ENCODE assay signal across 10 mouse cellular contexts in genomic region chr5:146713088-146713487, GRCm38 (mm10).
A peak's percentile ranks its signal among the peaks of the same experiment; 100 is the strongest.
DNase-seq lines count a peak whose midpoint lies in the region; ATAC-seq and TF ChIP-seq lines count a peak whose summit lies in the region.
"Had no signal": no experiment of that assay in that cellular context is flagged by ENCODE, and none has a peak within 500 bp of the region (broad histone marks: within the 10 kb centered on the region; RNA-seq: fewer than 3 reads in every experiment).

No protein-coding gene starts in this region.

- H3K4me2 ChIP-seq in forebrain, postnatal 0 days (ENCODE audit: low read depth) = no peak overlapping the region
- H3K4me2 ChIP-seq in midbrain, embryonic 14.5 days (ENCODE audit: low read length) = peak overlapping the region; percentile 28
- H3K4me2 ChIP-seq: heart, embryonic 15.5 days had no signal

- H3K27ac ChIP-seq in ES-E14 (ENCODE audit: insufficient read depth, low read depth, low read length, poor library complexity, severe bottlenecking) = no peak overlapping the region
- peak overlapping the region; percentile 40 for H3K27ac ChIP-seq in forebrain, postnatal 0 days (ENCODE audit: low read depth, low read length)
- H3K27ac ChIP-seq in midbrain, embryonic 14.5 days (replicated peaks; ENCODE audit: low read depth, low read length) = peak overlapping the region; percentile 82
- H3K27ac ChIP-seq: heart, embryonic 15.5 days had no signal

- in situ Hi-C loops in ES-E14 (cut with MboI; ENCODE audit: low sequenced_read_pairs in 2 of 2, unreplicated experiment in 2 of 2) = no loop called here

- TF ChIP-seq CTCF in forebrain, postnatal 0 days (IDR thresholded peaks at IDR 0.05; ENCODE audit: low read depth) = no peak

- H3K9me3 ChIP-seq in ES-E14 (ENCODE audit: control insufficient read depth, insufficient read depth, low read depth, low read length) = no peaks in the 10 kb centered on the region
- no peaks in the 10 kb centered on the region for H3K9me3 ChIP-seq in forebrain, postnatal 0 days (ENCODE audit: low read length)
- H3K9me3 ChIP-seq in midbrain, embryonic 14.5 days (ENCODE audit: control insufficient read depth, low read length) = no peaks in the 10 kb centered on the region
- H3K9me3 ChIP-seq: heart, embryonic 15.5 days had no signal

- H3K4me1 ChIP-seq in ES-E14 (ENCODE audit: control insufficient read depth in 2 of 2, insufficient read depth in 2 of 2, low read length in 2 of 2, poor library complexity in 1 of 2) = peaks cover 2 to 7% of the 10 kb centered on the region in 2 experiments; a peak in 1 of 4 replicates
- 0 out of 2 replicates have a peak, but pooled peaks cover 6% of the 10 kb centered on the region for H3K4me1 ChIP-seq in forebrain, postnatal 0 days (ENCODE audit: insufficient read depth)
- H3K4me1 ChIP-seq in midbrain, embryonic 14.5 days (ENCODE audit: control insufficient read depth, insufficient read depth, low read length) = peaks cover 10% of the 10 kb centered on the region
- H3K4me1 ChIP-seq: heart, embryonic 15.5 days had no signal

- H3K9ac ChIP-seq in ES-E14 (ENCODE audit: insufficient read depth, low read depth, low read length, poor library complexity, severe bottlenecking) = 0 out of 2 replicates have a peak overlapping the region, but pooled peaks have one; percentile 36
- H3K9ac ChIP-seq in forebrain, postnatal 0 days = no peak overlapping the region
- H3K9ac ChIP-seq in midbrain, embryonic 14.5 days (replicated peaks; ENCODE audit: low read length) = no peak overlapping the region; the same call in 1 of the 2 replicates
- H3K9ac ChIP-seq: heart, embryonic 15.5 days had no signal

- H3K27me3 ChIP-seq in forebrain, postnatal 0 days (ENCODE audit: insufficient read depth, low read length) = no peaks in the 10 kb centered on the region
- H3K27me3 ChIP-seq in midbrain, embryonic 14.5 days (ENCODE audit: control insufficient read depth, insufficient read depth, low read length) = no peaks in the 10 kb centered on the region
- H3K27me3 ChIP-seq: heart, embryonic 15.5 days had no signal

- peak; percentile 59 for ATAC-seq in forebrain, postnatal 0 days
- ATAC-seq in midbrain, embryonic 14.5 days (ENCODE audit: low FRiP score, low TSS enrichment) = peak; percentile 65; the same call in 1 of the 2 replicates
- ATAC-seq in erythroblast, adult 5-6 weeks (replicated peaks; ENCODE audit: low FRiP score, poor library complexity, severe bottlenecking) = no peak

- no peak for DNase-seq in ES-E14 (ENCODE audit: low read depth, low spot score)
- peak; percentile 51 for DNase-seq in Muller cell, postnatal 12 days (ENCODE audit: inconsistent ontology term)
- DNase-seq in forebrain, postnatal 0 days = peak; percentile 63
- peak; percentile 84 for DNase-seq in midbrain, embryonic 14.5 days
- no peak for DNase-seq in right cerebral cortex, postnatal 25 days
- no peak for DNase-seq in adrenal gland, postnatal 14 days
- DNase-seq in ovary, postnatal 36 days (ENCODE audit: low spot score) = no peak
- DNase-seq: lung, postnatal 14 days had no signal

- H3K36me3 ChIP-seq in ES-E14 (ENCODE audit: control insufficient read depth, insufficient read depth, low read length, poor library complexity, severe bottlenecking) = no peaks in the 10 kb centered on the region
- H3K36me3 ChIP-seq in forebrain, postnatal 0 days (ENCODE audit: insufficient read depth) = no peaks in the 10 kb centered on the region
- no peaks in the 10 kb centered on the region for H3K36me3 ChIP-seq in midbrain, embryonic 14.5 days (ENCODE audit: control insufficient read depth, insufficient read depth, low read length)
- H3K36me3 ChIP-seq: heart, embryonic 15.5 days had no signal

- WGBS in forebrain, postnatal 0 days = 28% methylated on average over 10 of the region's 10 CpGs
- WGBS in midbrain, embryonic 14.5 days = 13% methylated on average over 10 of the region's 10 CpGs

- no peak overlapping the region for H3K4me3 ChIP-seq in ES-E14 (ENCODE audit: insufficient read depth in 1 of 2, low read depth in 1 of 2, low read length in 2 of 2, poor library complexity in 1 of 2, severe bottlenecking in 1 of 2)
- H3K4me3 ChIP-seq in forebrain, postnatal 0 days (ENCODE audit: low read depth, low read length) = no peak overlapping the region
- H3K4me3 ChIP-seq in midbrain, embryonic 14.5 days (replicated peaks; ENCODE audit: low read depth, low read length) = no peak overlapping the region; the same call in 1 of the 2 replicates
- H3K4me3 ChIP-seq: heart, embryonic 15.5 days had no signal

TF ChIP-seq in ES-E14, 5 proteins besides CTCF, POLR2A, EP300 and RAD21:
- TF ChIP-seq MAFK (IDR thresholded peaks at IDR 0.05; ENCODE audit: insufficient read depth, low read depth, low read length) = no peak
- TF ChIP-seq CHD2 (IDR thresholded peaks at IDR 0.05; ENCODE audit: low read depth, low read length) = no peak
- TF ChIP-seq ZNF384 (IDR thresholded peaks at IDR 0.05; ENCODE audit: low read depth, low read length) = no peak
- TF ChIP-seq ZC3H11A (IDR thresholded peaks at IDR 0.05; ENCODE audit: borderline replicate concordance, low read depth, low read length) = no peak
- TF ChIP-seq HCFC1 (IDR thresholded peaks at IDR 0.05; ENCODE audit: borderline replicate concordance, insufficient read depth, low read length) = no peak

Comparison
In these comparisons a context has a peak if more than half of its experiments do, and no peak if none do; other contexts are left out.
1. DNase-seq: peak in Muller cell, postnatal 12 days (single experiment), forebrain, postnatal 0 days (single experiment) and midbrain, embryonic 14.5 days (single experiment); none in ES-E14 (single experiment), right cerebral cortex, postnatal 25 days (single experiment), adrenal gland, postnatal 14 days (single experiment) and ovary, postnatal 36 days (single experiment).